Mouse (Mus musculus): ENCODE results near the gene Ntm. TPM values are rescaled to one million over a fixed set of nuclear protein-coding genes. Genes with fewer than 3 reads are reported as not detected.
A peak's percentile ranks its signal among the peaks of the same experiment; 100 is the strongest.

The Ntm gene
- polyA plus RNA-seq, 1 experiment from 2014 or later = 30.6 TPM

DNA sequence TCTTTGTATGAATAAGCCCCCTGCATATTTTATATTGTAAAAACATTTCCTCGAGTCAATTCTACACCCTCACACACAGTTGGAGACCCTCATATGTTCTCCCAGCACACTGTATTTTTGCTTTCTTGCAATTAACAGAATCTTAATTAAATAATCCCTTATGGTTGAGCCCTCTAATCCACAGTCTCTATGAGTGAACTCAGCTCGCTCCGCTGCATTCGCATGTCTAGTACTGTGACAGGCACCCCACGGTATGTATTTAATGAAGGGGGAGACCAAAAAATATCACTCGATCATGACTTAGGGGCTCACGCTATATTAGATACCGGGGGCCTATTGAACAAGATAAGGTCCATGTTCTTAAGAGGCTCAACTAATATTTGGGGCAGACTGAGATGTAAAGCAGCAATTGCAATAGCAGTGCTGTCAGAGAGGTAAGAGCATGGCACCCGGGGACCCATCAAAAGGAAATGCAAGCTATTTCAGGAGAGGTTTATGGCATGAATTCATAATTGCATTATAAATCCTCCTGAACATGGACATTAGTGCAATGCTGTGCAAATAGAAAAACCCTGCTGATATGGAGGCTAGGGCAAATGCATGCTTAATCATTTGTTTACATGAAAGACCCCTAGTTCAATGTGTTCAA, 64.4 kb downstream of the Ntm start:
- Histone ChIP-seq H3K4me1 (replicated peaks; ENCODE audit: control insufficient read depth, insufficient read depth, low read length) (no peaks in the 10 kb centered on the region), H3K36me3 (ENCODE audit: control insufficient read depth, insufficient read depth, low read length) (no peaks in the 10 kb centered on the region), H3K4me2 (replicated peaks; ENCODE audit: low read depth, low read length) (no peak overlapping the region), H3K9me3 (ENCODE audit: control insufficient read depth, low read length) (no peaks in the 10 kb centered on the region), H3K27ac (ENCODE audit: low read depth, low read length) (no peak overlapping the region), H3K9ac (ENCODE audit: low read depth, low read length) (no peak overlapping the region), H3K27me3 (ENCODE audit: control insufficient read depth, insufficient read depth, low read length) (no peaks in the 10 kb centered on the region), H3K4me3 (ENCODE audit: low read depth, low read length) (no peak overlapping the region)
- DNase-seq (ENCODE audit: low spot score) (no peak), ATAC-seq (ENCODE audit: low FRiP score) (no peak)
- 80% methylated on average over 9 of the region's 9 CpGs for WGBS

DNA sequence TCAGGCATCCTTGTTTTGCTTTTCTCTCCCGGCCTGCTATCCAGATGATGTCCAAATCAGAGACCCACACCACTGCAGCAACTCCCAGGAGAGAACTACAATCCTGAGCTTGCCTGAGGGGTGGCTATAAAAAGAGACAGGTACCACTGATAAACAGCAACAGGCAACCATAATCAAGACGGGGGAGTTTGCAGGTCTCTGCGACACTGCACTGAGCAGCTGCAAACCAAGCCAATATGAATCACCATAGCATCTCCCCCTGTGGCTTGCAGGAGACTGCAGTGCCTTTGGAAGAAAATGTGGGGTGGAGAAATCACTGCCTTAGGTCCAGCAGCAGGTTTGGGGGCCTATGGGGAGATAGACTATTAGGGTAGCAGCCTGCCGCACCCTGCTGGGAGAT, 65.5 kb downstream of the Ntm start:
- H3K9me3 ChIP-seq (ENCODE audit: control insufficient read depth, low read length) = no peaks in the 10 kb centered on the region
- DNase-seq (ENCODE audit: low spot score) = no peak
- H3K36me3 ChIP-seq (ENCODE audit: control insufficient read depth, insufficient read depth, low read length) = no peaks in the 10 kb centered on the region
- ATAC-seq (ENCODE audit: low FRiP score) = no peak
- no peaks in the 10 kb centered on the region for H3K4me1 ChIP-seq (replicated peaks; ENCODE audit: control insufficient read depth, insufficient read depth, low read length)
- no peaks in the 10 kb centered on the region for H3K27me3 ChIP-seq (ENCODE audit: control insufficient read depth, insufficient read depth, low read length)
- 69% methylated on average over 4 of the region's 4 CpGs for WGBS
- H3K9ac ChIP-seq (ENCODE audit: low read depth, low read length) = no peak overlapping the region
- no peak overlapping the region for H3K4me3 ChIP-seq (ENCODE audit: low read depth, low read length)
- no peak overlapping the region for H3K4me2 ChIP-seq (replicated peaks; ENCODE audit: low read depth, low read length)
- no peak overlapping the region for H3K27ac ChIP-seq (ENCODE audit: low read depth, low read length)

DNA sequence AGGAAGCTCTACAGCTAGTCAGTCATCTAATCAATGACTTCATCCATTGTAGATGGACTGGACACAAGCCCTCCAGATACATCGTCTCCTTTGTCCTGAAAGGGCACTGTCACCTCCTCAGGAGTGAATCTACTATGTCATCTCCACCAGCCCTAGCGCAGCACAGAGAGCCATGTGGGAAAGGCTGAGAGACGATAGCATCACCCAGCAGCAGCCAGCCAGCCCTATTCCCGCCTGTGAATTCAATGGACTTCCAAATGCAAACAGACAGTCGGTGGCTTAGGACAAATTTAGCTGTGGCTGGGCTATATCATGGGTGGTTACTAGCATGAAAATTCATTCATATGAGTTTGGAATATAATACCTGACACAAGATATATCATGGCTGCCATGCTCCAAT, 70.1 kb downstream of the Ntm start:
- no peak overlapping the region for H3K27ac ChIP-seq (ENCODE audit: low read depth, low read length)
- H3K9me3 ChIP-seq (ENCODE audit: control insufficient read depth, low read length) = no peaks in the 10 kb centered on the region
- H3K27me3 ChIP-seq (ENCODE audit: control insufficient read depth, insufficient read depth, low read length) = no peaks in the 10 kb centered on the region
- H3K9ac ChIP-seq (ENCODE audit: low read depth, low read length) = no peak overlapping the region
- no peaks in the 10 kb centered on the region for H3K4me1 ChIP-seq (replicated peaks; ENCODE audit: control insufficient read depth, insufficient read depth, low read length)
- H3K4me2 ChIP-seq (replicated peaks; ENCODE audit: low read depth, low read length) = no peak overlapping the region
- H3K4me3 ChIP-seq (ENCODE audit: low read depth, low read length) = no peak overlapping the region
- ATAC-seq (ENCODE audit: low FRiP score) (no peak), DNase-seq (ENCODE audit: low spot score) (no peak)
- WGBS = 92% methylated on average over 5 of the region's 5 CpGs
- H3K36me3 ChIP-seq (ENCODE audit: control insufficient read depth, insufficient read depth, low read length) = no peaks in the 10 kb centered on the region

DNA sequence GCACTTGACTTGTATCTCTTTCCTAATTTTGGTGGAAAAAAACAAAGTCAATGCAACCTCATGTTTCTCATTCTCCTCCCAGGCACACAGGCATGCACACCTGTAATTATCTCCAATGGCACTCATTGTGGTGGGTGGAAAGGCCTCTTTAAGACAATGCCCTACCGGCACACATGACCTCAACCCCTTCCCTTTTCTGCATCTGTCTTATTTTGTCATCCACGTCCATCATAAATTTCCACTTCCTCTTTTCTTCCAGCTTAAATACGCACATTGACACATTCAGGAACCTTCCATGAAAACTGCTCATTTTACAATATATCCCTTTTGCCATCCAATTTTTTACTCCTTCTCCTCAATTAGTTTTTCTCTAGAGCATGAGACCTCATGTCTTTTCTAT, 74.2 kb downstream of the Ntm start:
- WGBS = 82% methylated on average over 3 of the region's 3 CpGs
- Histone ChIP-seq H3K27ac (ENCODE audit: low read depth, low read length) (no peak overlapping the region), H3K9me3 (ENCODE audit: control insufficient read depth, low read length) (no peaks in the 10 kb centered on the region), H3K36me3 (ENCODE audit: control insufficient read depth, insufficient read depth, low read length) (no peaks in the 10 kb centered on the region), H3K4me2 (replicated peaks; ENCODE audit: low read depth, low read length) (no peak overlapping the region), H3K9ac (ENCODE audit: low read depth, low read length) (no peak overlapping the region), H3K4me1 (replicated peaks; ENCODE audit: control insufficient read depth, insufficient read depth, low read length) (no peaks in the 10 kb centered on the region), H3K27me3 (ENCODE audit: control insufficient read depth, insufficient read depth, low read length) (no peaks in the 10 kb centered on the region), H3K4me3 (ENCODE audit: low read depth, low read length) (no peak overlapping the region)
- DNase-seq (ENCODE audit: low spot score) = no peak
- no peak for ATAC-seq (ENCODE audit: low FRiP score)

DNA sequence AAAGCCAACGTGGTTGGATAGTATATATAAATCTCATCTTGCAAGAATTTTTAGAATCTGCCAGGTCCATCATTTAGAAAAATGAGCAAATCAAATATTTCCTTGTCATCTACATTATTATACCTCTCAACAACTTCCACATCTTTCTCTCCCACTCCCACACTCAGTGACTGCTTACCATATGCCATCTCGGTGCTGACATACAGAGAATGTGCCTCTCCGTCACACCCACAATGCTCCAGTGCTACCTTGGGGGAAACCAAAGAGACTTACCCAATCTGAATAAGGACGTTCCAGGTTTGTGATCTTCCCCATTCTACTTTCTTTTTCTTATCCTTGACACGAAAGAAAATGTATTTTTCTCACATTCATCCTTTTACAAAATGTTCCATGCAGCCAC, 75.0 kb downstream of the Ntm start:
- no peak overlapping the region for H3K9ac ChIP-seq (ENCODE audit: low read depth, low read length)
- no peak overlapping the region for H3K27ac ChIP-seq (ENCODE audit: low read depth, low read length)
- no peaks in the 10 kb centered on the region for H3K27me3 ChIP-seq (ENCODE audit: control insufficient read depth, insufficient read depth, low read length)
- no peaks in the 10 kb centered on the region for H3K9me3 ChIP-seq (ENCODE audit: control insufficient read depth, low read length)
- ATAC-seq (ENCODE audit: low FRiP score) = no peak
- no peaks in the 10 kb centered on the region for H3K36me3 ChIP-seq (ENCODE audit: control insufficient read depth, insufficient read depth, low read length)
- no peak overlapping the region for H3K4me2 ChIP-seq (replicated peaks; ENCODE audit: low read depth, low read length)
- DNase-seq (ENCODE audit: low spot score) = no peak
- WGBS = 90% methylated on average over 5 of the region's 5 CpGs
- H3K4me3 ChIP-seq (ENCODE audit: low read depth, low read length) = no peak overlapping the region
- no peaks in the 10 kb centered on the region for H3K4me1 ChIP-seq (replicated peaks; ENCODE audit: control insufficient read depth, insufficient read depth, low read length)

DNA sequence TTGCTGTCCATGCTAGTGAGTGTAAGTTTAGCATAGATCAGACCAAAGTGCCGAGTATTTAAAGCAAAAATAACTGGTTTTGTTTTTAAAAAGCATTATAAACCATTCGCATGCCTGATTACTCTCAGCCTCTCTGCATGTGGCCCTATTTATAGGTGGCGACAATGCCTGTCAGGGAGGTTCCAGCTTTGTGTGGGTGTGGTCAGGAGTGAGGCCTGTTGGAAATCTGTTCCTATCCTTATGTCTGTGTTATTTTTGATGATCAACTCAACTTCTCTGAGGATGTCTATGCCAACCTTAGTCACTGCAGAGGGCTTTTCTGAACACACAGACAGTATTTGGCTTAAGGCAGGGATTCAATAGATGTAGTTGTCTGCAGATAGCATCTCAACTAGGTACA, 78.9 kb downstream of the Ntm start:
- Histone ChIP-seq H3K27me3 (ENCODE audit: control insufficient read depth, insufficient read depth, low read length) (no peaks in the 10 kb centered on the region), H3K4me3 (ENCODE audit: low read depth, low read length) (no peak overlapping the region), H3K27ac (ENCODE audit: low read depth, low read length) (no peak overlapping the region), H3K4me2 (replicated peaks; ENCODE audit: low read depth, low read length) (no peak overlapping the region), H3K9me3 (ENCODE audit: control insufficient read depth, low read length) (no peaks in the 10 kb centered on the region), H3K36me3 (ENCODE audit: control insufficient read depth, insufficient read depth, low read length) (no peaks in the 10 kb centered on the region), H3K4me1 (replicated peaks; ENCODE audit: control insufficient read depth, insufficient read depth, low read length) (no peaks in the 10 kb centered on the region), H3K9ac (ENCODE audit: low read depth, low read length) (no peak overlapping the region)
- ATAC-seq (ENCODE audit: low FRiP score) (no peak), DNase-seq (ENCODE audit: low spot score) (no peak)
- WGBS = 69% methylated on average over 3 of the region's 3 CpGs

DNA sequence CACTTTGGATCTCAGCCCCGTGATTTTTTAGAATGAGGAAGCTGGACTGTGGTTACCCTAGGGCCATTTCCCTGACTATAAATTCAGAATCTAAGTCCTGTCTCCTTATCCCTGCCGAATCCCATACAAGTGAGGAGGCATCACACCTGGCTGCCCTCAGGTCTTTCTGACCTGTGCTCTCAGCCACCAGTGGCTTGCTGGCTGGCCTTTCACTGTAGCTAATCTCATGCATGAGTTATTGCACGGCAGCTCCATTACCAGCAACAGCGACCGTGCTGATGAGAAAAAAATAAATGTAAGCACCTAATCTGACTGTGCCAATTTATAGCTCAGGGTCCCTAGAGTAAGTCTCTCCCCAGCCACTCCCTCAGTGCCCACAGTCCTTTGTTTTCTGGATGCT, 81.3 kb downstream of the Ntm start:
- H3K9me3 ChIP-seq (ENCODE audit: control insufficient read depth, low read length) = no peaks in the 10 kb centered on the region
- H3K4me3 ChIP-seq (ENCODE audit: low read depth, low read length) = no peak overlapping the region
- H3K27me3 ChIP-seq (ENCODE audit: control insufficient read depth, insufficient read depth, low read length) = no peaks in the 10 kb centered on the region
- H3K27ac ChIP-seq (ENCODE audit: low read depth, low read length) = no peak overlapping the region
- H3K36me3 ChIP-seq (ENCODE audit: control insufficient read depth, insufficient read depth, low read length) = no peaks in the 10 kb centered on the region
- H3K4me1 ChIP-seq (replicated peaks; ENCODE audit: control insufficient read depth, insufficient read depth, low read length) = no peaks in the 10 kb centered on the region
- WGBS = 84% methylated on average over 5 of the region's 5 CpGs
- ATAC-seq (ENCODE audit: low FRiP score) (no peak), DNase-seq (ENCODE audit: low spot score) (no peak)
- no peak overlapping the region for H3K9ac ChIP-seq (ENCODE audit: low read depth, low read length)
- H3K4me2 ChIP-seq (replicated peaks; ENCODE audit: low read depth, low read length) = no peak overlapping the region

DNA sequence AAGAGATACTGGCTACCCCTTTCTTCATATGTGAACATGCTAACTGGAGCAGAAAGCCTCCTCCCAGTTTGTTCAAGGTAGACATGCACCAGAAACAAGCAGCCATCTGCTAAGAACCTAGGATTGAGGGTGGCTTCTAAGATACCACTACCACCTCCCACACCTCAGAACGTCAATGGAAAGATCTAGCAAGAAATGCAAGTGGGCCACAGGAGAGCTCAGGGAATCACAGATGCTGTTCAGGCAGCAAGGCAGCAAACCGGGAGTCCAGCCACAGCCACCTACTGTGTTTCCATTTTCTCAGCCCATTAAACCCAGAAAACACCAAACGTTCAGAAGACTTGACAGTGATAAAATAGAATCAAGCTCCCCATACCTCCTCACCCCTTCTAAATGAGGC, 85.4 kb downstream of the Ntm start:
- Histone ChIP-seq H3K4me1 (replicated peaks; ENCODE audit: control insufficient read depth, insufficient read depth, low read length) (no peaks in the 10 kb centered on the region), H3K36me3 (ENCODE audit: control insufficient read depth, insufficient read depth, low read length) (no peaks in the 10 kb centered on the region), H3K9me3 (ENCODE audit: control insufficient read depth, low read length) (no peaks in the 10 kb centered on the region), H3K4me3 (ENCODE audit: low read depth, low read length) (no peak overlapping the region), H3K4me2 (replicated peaks; ENCODE audit: low read depth, low read length) (no peak overlapping the region), H3K27me3 (ENCODE audit: control insufficient read depth, insufficient read depth, low read length) (no peaks in the 10 kb centered on the region), H3K27ac (ENCODE audit: low read depth, low read length) (no peak overlapping the region), H3K9ac (ENCODE audit: low read depth, low read length) (no peak overlapping the region)
- WGBS = 72% methylated on average over 3 of the region's 3 CpGs
- ATAC-seq (ENCODE audit: low FRiP score) (no peak), DNase-seq (ENCODE audit: low spot score) (no peak)

DNA sequence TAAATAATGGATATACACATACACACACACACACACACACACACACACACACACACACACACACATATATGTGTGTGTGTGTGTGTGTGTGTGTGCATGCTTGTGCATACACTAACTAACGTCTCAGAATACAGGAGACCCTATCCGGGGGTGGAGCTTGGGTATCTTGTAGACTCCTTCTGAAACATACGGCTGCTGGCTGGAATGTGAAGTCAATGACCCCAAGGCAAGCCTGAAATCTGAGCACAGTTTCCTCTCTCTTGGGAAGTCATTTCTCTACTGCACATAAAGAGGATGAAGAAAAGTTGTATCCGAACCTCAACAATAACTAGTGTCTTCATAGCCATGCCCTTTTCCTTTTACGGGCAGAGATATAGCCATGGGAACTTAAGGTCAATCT, 95.2 kb downstream of the Ntm start:
- Histone ChIP-seq H3K9ac (ENCODE audit: low read depth, low read length) (no peak overlapping the region), H3K4me2 (replicated peaks; ENCODE audit: low read depth, low read length) (no peak overlapping the region), H3K4me3 (ENCODE audit: low read depth, low read length) (no peak overlapping the region), H3K9me3 (ENCODE audit: control insufficient read depth, low read length) (no peaks in the 10 kb centered on the region), H3K27ac (ENCODE audit: low read depth, low read length) (no peak overlapping the region), H3K27me3 (ENCODE audit: control insufficient read depth, insufficient read depth, low read length) (no peaks in the 10 kb centered on the region), H3K36me3 (ENCODE audit: control insufficient read depth, insufficient read depth, low read length) (no peaks in the 10 kb centered on the region), H3K4me1 (replicated peaks; ENCODE audit: control insufficient read depth, insufficient read depth, low read length) (peaks cover 8% of the 10 kb centered on the region)
- ATAC-seq (ENCODE audit: low FRiP score) = no peak
- DNase-seq (ENCODE audit: low spot score) = peak; percentile 15
- 54% methylated on average over 5 of the region's 5 CpGs for WGBS

All from hindbrain, embryonic 11.5 days (tissue).